Mouse (Mus musculus) B cell, adult 2 months (primary cell): ENCODE results near the gene Rpl23.

Experiments
- DNase-seq, 2 experiments: peaks; one replicate each; pipeline ENCODE4 v3.0.0; 2022

Rpl23 gene

GRCm38 (mm10) chr11:97813085-97813484 lies 30.8 kb upstream of the Rpl23 start:
- no peak for DNase-seq

GRCm38 (mm10) chr11:97812491-97812921 lies 30.3 kb upstream of the Rpl23 start:
- no peak for DNase-seq

GRCm38 (mm10) chr11:97811569-97812362 lies 29.5 kb upstream of the Rpl23 start:
- DNase-seq, result no peak

- no peak for DNase-seq
Measured at GRCm38 (mm10) chr11:97810970-97811369, 28.7 kb upstream of the Rpl23 start.

GRCm38 (mm10) chr11:97810356-97810755 lies 28.1 kb upstream of the Rpl23 start:
- DNase-seq, result no peak

- no peak for DNase-seq
Measured at GRCm38 (mm10) chr11:97809235-97810121, 27.2 kb upstream of the Rpl23 start.

- DNase-seq, result no peak
Measured at GRCm38 (mm10) chr11:97808621-97809234, 26.5 kb upstream of the Rpl23 start.

GRCm38 (mm10) chr11:97808093-97808492 lies 25.9 kb upstream of the Rpl23 start:
- no peak for DNase-seq

- DNase-seq, result no peak
Measured at GRCm38 (mm10) chr11:97807626-97808025, 25.4 kb upstream of the Rpl23 start.

- DNase-seq, result no peak
Measured at GRCm38 (mm10) chr11:97806613-97806964, 24.4 kb upstream of the Rpl23 start.

GRCm38 (mm10) chr11:97805662-97806612 lies 23.7 kb upstream of the Rpl23 start:
- DNase-seq, result no peak

- no peak for DNase-seq
Measured at GRCm38 (mm10) chr11:97804841-97805661, 22.8 kb upstream of the Rpl23 start.

GRCm38 (mm10) chr11:97803847-97804246 lies 21.6 kb upstream of the Rpl23 start:
- no peak for DNase-seq

- DNase-seq, result no peak
Measured at GRCm38 (mm10) chr11:97802495-97802894, 20.3 kb upstream of the Rpl23 start.

- DNase-seq, result no peak
Measured at GRCm38 (mm10) chr11:97802194-97802470, 19.9 kb upstream of the Rpl23 start.

GRCm38 (mm10) chr11:97801409-97802193 lies 19.4 kb upstream of the Rpl23 start:
- DNase-seq, result no peak

- DNase-seq, result no peak
Measured at GRCm38 (mm10) chr11:97800691-97801408, 18.6 kb upstream of the Rpl23 start.

- peak; percentile 54 to 66 for DNase-seq
Measured at GRCm38 (mm10) chr11:97799994-97800690, 17.9 kb upstream of the Rpl23 start.
